In the genomic region with DNA sequence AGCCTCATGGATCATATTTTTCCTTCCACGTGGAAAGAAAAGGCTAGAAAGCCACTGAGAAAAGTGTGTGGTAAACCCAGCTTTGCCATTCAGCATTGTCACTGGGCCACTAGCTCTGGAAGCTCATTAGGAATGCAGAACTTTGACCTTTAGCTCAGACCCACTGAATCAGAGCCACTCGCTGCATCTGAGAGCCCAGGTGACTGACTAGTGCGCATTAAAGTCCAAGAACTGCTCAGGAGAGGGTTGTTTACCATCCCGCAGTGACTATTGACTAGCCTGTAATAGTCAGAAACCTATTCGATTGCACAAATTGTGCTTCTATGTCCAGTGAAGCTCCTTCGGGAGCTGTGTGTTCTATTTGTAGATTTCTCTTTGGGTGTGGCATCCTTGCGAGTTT, we compare ENCODE assay signal across 21 mouse cellular contexts.
A peak's percentile ranks its signal among the peaks of the same experiment; 100 is the strongest.
DNase-seq lines count a peak whose midpoint lies in the region; ATAC-seq and TF ChIP-seq lines count a peak whose summit lies in the region.
"Had no signal": no experiment of that assay in that cellular context is flagged by ENCODE, and none has a peak within 500 bp of the region (broad histone marks: within the 10 kb centered on the region; RNA-seq: fewer than 3 reads in every experiment).

No protein-coding gene starts in this region.

- H3K4me3 ChIP-seq in intestine, postnatal 0 days (ENCODE audit: low read depth, low read length), result no peak overlapping the region
- H3K4me3 ChIP-seq in intestine, embryonic 15.5 days (replicated peaks), result no peak overlapping the region
- no peak overlapping the region for H3K4me3 ChIP-seq in midbrain, embryonic 11.5 days (ENCODE audit: low read depth, low read length)
- no peak overlapping the region for H3K4me3 ChIP-seq in midbrain, embryonic 10.5 days
- no peak overlapping the region for H3K4me3 ChIP-seq in liver, embryonic 15.5 days (replicated peaks)
- H3K4me3 ChIP-seq: embryonic facial prominence, embryonic 15.5 days; forebrain, embryonic 15.5 days; heart, embryonic 13.5 days had no signal

- WGBS in intestine, postnatal 0 days, result 64% methylated on average over 7 of the region's 7 CpGs
- 77% methylated on average over 7 of the region's 7 CpGs for WGBS in intestine, embryonic 15.5 days
- 87% methylated on average over 7 of the region's 7 CpGs for WGBS in midbrain, embryonic 11.5 days
- WGBS in midbrain, embryonic 10.5 days, result 89% methylated on average over 7 of the region's 7 CpGs
- 62% methylated on average over 7 of the region's 7 CpGs for WGBS in liver, embryonic 15.5 days (ENCODE audit: insufficient replicate concordance)

- no peaks in the 10 kb centered on the region for H3K9me3 ChIP-seq in intestine, postnatal 0 days (ENCODE audit: control insufficient read depth)
- H3K9me3 ChIP-seq in intestine, embryonic 15.5 days, result no peaks in the 10 kb centered on the region
- H3K9me3 ChIP-seq in midbrain, embryonic 11.5 days (ENCODE audit: control insufficient read depth, low read length), result no peaks in the 10 kb centered on the region
- no peaks in the 10 kb centered on the region for H3K9me3 ChIP-seq in midbrain, embryonic 10.5 days (replicated peaks)
- no peaks in the 10 kb centered on the region for H3K9me3 ChIP-seq in liver, embryonic 15.5 days (replicated peaks)
- H3K9me3 ChIP-seq: embryonic facial prominence, embryonic 15.5 days; forebrain, embryonic 15.5 days; heart, embryonic 13.5 days had no signal

- no peaks in the 10 kb centered on the region for H3K27me3 ChIP-seq in intestine, postnatal 0 days (replicated peaks; ENCODE audit: control insufficient read depth, insufficient read depth, low read length)
- H3K27me3 ChIP-seq in intestine, embryonic 15.5 days (replicated peaks), result no peaks in the 10 kb centered on the region
- no peaks in the 10 kb centered on the region for H3K27me3 ChIP-seq in midbrain, embryonic 11.5 days (ENCODE audit: control insufficient read depth, insufficient read depth, low read length)
- H3K27me3 ChIP-seq in midbrain, embryonic 10.5 days (ENCODE audit: low read depth, poor library complexity, severe bottlenecking), result no peaks in the 10 kb centered on the region
- H3K27me3 ChIP-seq in liver, embryonic 15.5 days, result no peaks in the 10 kb centered on the region
- H3K27me3 ChIP-seq: embryonic facial prominence, embryonic 15.5 days; forebrain, embryonic 15.5 days; heart, embryonic 13.5 days had no signal

- peak; percentile 85 for ATAC-seq in intestine, postnatal 0 days
- no peak for ATAC-seq in intestine, embryonic 15.5 days
- no peak for ATAC-seq in midbrain, embryonic 11.5 days (ENCODE audit: low FRiP score)
- peak; percentile 80 for ATAC-seq in liver, embryonic 15.5 days (ENCODE audit: insufficient read depth)
- ATAC-seq: forebrain, embryonic 15.5 days had no signal

- DNase-seq in midbrain, embryonic 11.5 days (ENCODE audit: low spot score, missing footprints), result peak; percentile 12
- DNase-seq in midbrain, embryonic 10.5 days (ENCODE audit: low spot score), result no peak
- no peak for DNase-seq in adrenal gland, postnatal 36 days
- DNase-seq in lung, postnatal 4 days, result no peak
- DNase-seq in left cerebral cortex, adult 8-10 months (ENCODE audit: low spot score in 2 of 2), result no peak
- DNase-seq: adrenal gland, postnatal 10 days; cerebellum, adult 8-10 months; gastrocnemius, postnatal 25 days; heart, adult 18-20 months; heart, postnatal 14 days; lung, adult 2 months; lung, postnatal 14 days; midbrain, embryonic 14.5 days; right cerebral cortex, postnatal 14 days; spleen, adult 18-20 months had no signal

- no peaks in the 10 kb centered on the region for H3K36me3 ChIP-seq in intestine, postnatal 0 days (ENCODE audit: control insufficient read depth, insufficient read depth)
- H3K36me3 ChIP-seq in intestine, embryonic 15.5 days, result no peaks in the 10 kb centered on the region
- no peaks in the 10 kb centered on the region for H3K36me3 ChIP-seq in midbrain, embryonic 11.5 days (ENCODE audit: control insufficient read depth, insufficient read depth, low read length)
- no peaks in the 10 kb centered on the region for H3K36me3 ChIP-seq in midbrain, embryonic 10.5 days
- no peaks in the 10 kb centered on the region for H3K36me3 ChIP-seq in liver, embryonic 15.5 days (replicated peaks)
- H3K36me3 ChIP-seq: embryonic facial prominence, embryonic 15.5 days; forebrain, embryonic 15.5 days; heart, embryonic 13.5 days had no signal

- TF ChIP-seq CTCF in intestine, postnatal 0 days (IDR thresholded peaks at IDR 0.05; ENCODE audit: low read depth), result no peak

- H3K9ac ChIP-seq in intestine, postnatal 0 days (ENCODE audit: low read depth, low read length), result no peak overlapping the region
- H3K9ac ChIP-seq in intestine, embryonic 15.5 days, result no peak overlapping the region
- H3K9ac ChIP-seq in midbrain, embryonic 11.5 days (ENCODE audit: low read length), result no peak overlapping the region
- H3K9ac ChIP-seq in liver, embryonic 15.5 days, result no peak overlapping the region
- H3K9ac ChIP-seq: embryonic facial prominence, embryonic 15.5 days; forebrain, embryonic 15.5 days; heart, embryonic 13.5 days had no signal

- no peaks in the 10 kb centered on the region for H3K4me1 ChIP-seq in intestine, postnatal 0 days (replicated peaks; ENCODE audit: control insufficient read depth, insufficient read depth, low read length)
- H3K4me1 ChIP-seq in intestine, embryonic 15.5 days (replicated peaks), result no peaks in the 10 kb centered on the region
- no peaks in the 10 kb centered on the region for H3K4me1 ChIP-seq in midbrain, embryonic 11.5 days (ENCODE audit: control insufficient read depth, insufficient read depth, low read length)
- H3K4me1 ChIP-seq in midbrain, embryonic 10.5 days, result no peaks in the 10 kb centered on the region
- peaks cover 6% of the 10 kb centered on the region; the same call in 1 of the 2 replicates for H3K4me1 ChIP-seq in liver, embryonic 15.5 days (replicated peaks)

- no peak overlapping the region for H3K4me2 ChIP-seq in intestine, postnatal 0 days (replicated peaks; ENCODE audit: low read depth)
- H3K4me2 ChIP-seq in intestine, embryonic 15.5 days (replicated peaks), result no peak overlapping the region
- H3K4me2 ChIP-seq in midbrain, embryonic 11.5 days, result no peak overlapping the region
- no peak overlapping the region for H3K4me2 ChIP-seq in liver, embryonic 15.5 days
- H3K4me2 ChIP-seq: embryonic facial prominence, embryonic 15.5 days; forebrain, embryonic 15.5 days; heart, embryonic 13.5 days had no signal

- H3K27ac ChIP-seq in intestine, postnatal 0 days (ENCODE audit: low read depth, low read length), result peak overlapping the region; percentile 21; the same call in 1 of the 2 replicates
- no peak overlapping the region for H3K27ac ChIP-seq in intestine, embryonic 15.5 days
- no peak overlapping the region for H3K27ac ChIP-seq in midbrain, embryonic 11.5 days (ENCODE audit: low read depth, low read length)
- no peak overlapping the region for H3K27ac ChIP-seq in midbrain, embryonic 10.5 days (replicated peaks)
- peak overlapping the region; percentile 53 for H3K27ac ChIP-seq in liver, embryonic 15.5 days (replicated peaks)
- H3K27ac ChIP-seq: embryonic facial prominence, embryonic 15.5 days; forebrain, embryonic 15.5 days; heart, embryonic 13.5 days had no signal

Comparison
In these comparisons a context has a peak if more than half of its experiments do, and no peak if none do; other contexts are left out.
1. ATAC-seq: peak in intestine, postnatal 0 days (single experiment) and liver, embryonic 15.5 days (single experiment); none in intestine, embryonic 15.5 days (single experiment) and midbrain, embryonic 11.5 days (single experiment).
2. H3K27ac ChIP-seq: peak in intestine, postnatal 0 days (single experiment) and liver, embryonic 15.5 days (single experiment); none in intestine, embryonic 15.5 days (single experiment), midbrain, embryonic 11.5 days (single experiment) and midbrain, embryonic 10.5 days (single experiment).